Mouse (Mus musculus) kidney, postnatal 10 days (tissue): ENCODE results near the gene Kdelc1.

Source experiments
- DNase-seq: peaks from one replicate; pipeline ENCODE4 v3.0.0; 2021; ENCODE audit warnings: mixed read lengths

Gene Kdelc1

DNA sequence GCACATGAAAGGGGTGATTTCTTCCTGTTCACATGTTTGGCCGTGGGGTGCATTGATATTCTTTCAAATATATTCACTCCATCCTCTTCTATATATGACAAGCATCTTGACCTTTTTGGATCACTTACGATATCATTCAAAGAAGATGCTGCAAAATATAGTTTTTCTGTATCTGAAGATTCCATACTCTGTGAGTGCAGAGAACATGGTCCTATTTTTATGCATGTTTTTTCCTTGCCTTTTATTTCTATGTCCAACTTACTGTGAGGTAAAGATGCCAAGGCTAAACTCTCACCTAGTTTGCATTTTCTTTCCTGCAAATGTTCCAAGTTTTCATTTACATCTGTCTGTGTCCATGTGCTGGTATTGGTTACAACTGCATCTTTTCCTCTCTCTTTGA is 56.8 kb downstream of the Kdelc1 start, which contains the start of gene Gm8251:
Gene Gm8251, minus strand, starts transcription at position 101 of the 400 bp plus-strand sequence.
- no peak for DNase-seq

DNA sequence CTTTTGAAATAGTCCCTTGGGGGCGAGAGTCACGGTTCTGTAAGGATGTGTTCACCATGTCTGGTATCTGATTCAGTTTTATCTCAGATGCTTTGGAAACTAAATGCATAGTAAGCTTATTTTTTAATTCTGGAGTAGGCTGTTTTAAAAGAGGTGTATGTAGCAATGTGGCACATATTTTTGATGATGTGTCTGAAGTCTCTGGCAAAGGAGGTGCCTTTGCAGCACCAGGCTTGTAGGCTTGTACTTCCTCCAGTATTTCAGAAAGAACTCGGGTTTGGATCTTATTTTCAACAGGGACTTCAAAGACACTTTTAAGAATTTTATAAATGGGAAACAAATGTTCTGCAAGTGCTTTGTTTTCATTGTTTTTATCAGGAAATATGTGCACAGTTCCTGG is 60.8 kb downstream of the Kdelc1 start:
- no peak for DNase-seq
